Comparison of ENCODE assay signal across 14 mouse cellular contexts in genomic region chr9:108212426-108212825, GRCm38 (mm10). TPM values are rescaled to one million over a fixed set of nuclear protein-coding genes. Genes with fewer than 3 reads are reported as not detected.
DNase-seq lines count a peak whose midpoint lies in the region; ATAC-seq lines count a peak whose summit lies in the region.
"Had no signal": no experiment of that assay in that cellular context is flagged by ENCODE, and none has a peak within 500 bp of the region (broad histone marks: within the 10 kb centered on the region; RNA-seq: fewer than 3 reads in every experiment).

No protein-coding gene starts in this region.

- no peaks in the 10 kb centered on the region for H3K27me3 ChIP-seq in embryonic facial prominence, embryonic 14.5 days (replicated peaks; ENCODE audit: control insufficient read depth, insufficient read depth, low read length)
- no peaks in the 10 kb centered on the region for H3K27me3 ChIP-seq in embryonic facial prominence, embryonic 10.5 days (replicated peaks; ENCODE audit: low read depth, poor library complexity, severe bottlenecking)
- no peaks in the 10 kb centered on the region for H3K27me3 ChIP-seq in heart, embryonic 14.5 days (ENCODE audit: control insufficient read depth, insufficient read depth, low read length)
- no peaks in the 10 kb centered on the region for H3K27me3 ChIP-seq in midbrain, embryonic 10.5 days (ENCODE audit: low read depth, poor library complexity, severe bottlenecking)
- H3K27me3 ChIP-seq in midbrain, embryonic 16.5 days (ENCODE audit: control insufficient read depth, insufficient read depth, low read depth, low read length): no peaks in the 10 kb centered on the region
- no peaks in the 10 kb centered on the region for H3K27me3 ChIP-seq in midbrain, embryonic 14.5 days (ENCODE audit: control insufficient read depth, insufficient read depth, low read length)
- H3K27me3 ChIP-seq in kidney, embryonic 14.5 days (ENCODE audit: control insufficient read depth, insufficient read depth, low read length): no peaks in the 10 kb centered on the region
- H3K27me3 ChIP-seq: liver, embryonic 12.5 days had no signal

- H3K9ac ChIP-seq in embryonic facial prominence, embryonic 14.5 days (ENCODE audit: low read depth, low read length): no peak overlapping the region
- no peak overlapping the region for H3K9ac ChIP-seq in heart, embryonic 14.5 days (ENCODE audit: low read length)
- no peak overlapping the region for H3K9ac ChIP-seq in midbrain, embryonic 16.5 days (ENCODE audit: low read depth, low read length)
- H3K9ac ChIP-seq in midbrain, embryonic 14.5 days (replicated peaks; ENCODE audit: low read length): no peak overlapping the region
- no peak overlapping the region for H3K9ac ChIP-seq in kidney, embryonic 14.5 days (ENCODE audit: low read depth, low read length)
- H3K9ac ChIP-seq: liver, embryonic 12.5 days had no signal

- H3K9me3 ChIP-seq in embryonic facial prominence, embryonic 14.5 days (ENCODE audit: control insufficient read depth, low read length): no peaks in the 10 kb centered on the region
- no peaks in the 10 kb centered on the region for H3K9me3 ChIP-seq in embryonic facial prominence, embryonic 10.5 days
- no peaks in the 10 kb centered on the region for H3K9me3 ChIP-seq in heart, embryonic 14.5 days (ENCODE audit: control insufficient read depth, low read length)
- no peaks in the 10 kb centered on the region for H3K9me3 ChIP-seq in midbrain, embryonic 10.5 days (replicated peaks)
- H3K9me3 ChIP-seq in midbrain, embryonic 16.5 days (replicated peaks; ENCODE audit: control insufficient read depth, low read length, poor library complexity, severe bottlenecking): no peaks in the 10 kb centered on the region
- no peaks in the 10 kb centered on the region for H3K9me3 ChIP-seq in midbrain, embryonic 14.5 days (ENCODE audit: control insufficient read depth, low read length)
- no peaks in the 10 kb centered on the region for H3K9me3 ChIP-seq in kidney, embryonic 14.5 days (ENCODE audit: control insufficient read depth, low read length)
- H3K9me3 ChIP-seq: liver, embryonic 12.5 days had no signal

- no peak overlapping the region for H3K4me3 ChIP-seq in embryonic facial prominence, embryonic 14.5 days (ENCODE audit: low read depth, low read length)
- H3K4me3 ChIP-seq in embryonic facial prominence, embryonic 10.5 days: no peak overlapping the region
- H3K4me3 ChIP-seq in heart, embryonic 14.5 days (ENCODE audit: control insufficient read depth in 1 of 2, insufficient read depth in 1 of 2, low read depth in 1 of 2, low read length in 2 of 2): no peak overlapping the region
- H3K4me3 ChIP-seq in midbrain, embryonic 10.5 days: no peak overlapping the region
- H3K4me3 ChIP-seq in midbrain, embryonic 16.5 days (ENCODE audit: low read depth, low read length): no peak overlapping the region
- H3K4me3 ChIP-seq in midbrain, embryonic 14.5 days (replicated peaks; ENCODE audit: low read depth, low read length): no peak overlapping the region
- no peak overlapping the region for H3K4me3 ChIP-seq in kidney, embryonic 14.5 days (ENCODE audit: low read length)
- H3K4me3 ChIP-seq: erythroblast, embryonic 14.5 days; liver, embryonic 12.5 days had no signal

- H3K4me2 ChIP-seq in embryonic facial prominence, embryonic 14.5 days (ENCODE audit: low read depth, low read length): no peak overlapping the region
- H3K4me2 ChIP-seq in heart, embryonic 14.5 days (ENCODE audit: low read length): no peak overlapping the region
- no peak overlapping the region for H3K4me2 ChIP-seq in midbrain, embryonic 16.5 days (ENCODE audit: low read length)
- H3K4me2 ChIP-seq in midbrain, embryonic 14.5 days (ENCODE audit: low read length): no peak overlapping the region
- no peak overlapping the region for H3K4me2 ChIP-seq in kidney, embryonic 14.5 days (replicated peaks; ENCODE audit: low read depth, low read length)
- H3K4me2 ChIP-seq: liver, embryonic 12.5 days had no signal

- WGBS in embryonic facial prominence, embryonic 14.5 days: 85% methylated on average over 2 of the region's 2 CpGs
- 84% methylated on average over 2 of the region's 2 CpGs for WGBS in embryonic facial prominence, embryonic 10.5 days
- 57% methylated on average over 2 of the region's 2 CpGs for WGBS in heart, embryonic 14.5 days
- 84% methylated on average over 2 of the region's 2 CpGs for WGBS in midbrain, embryonic 10.5 days
- 73% methylated on average over 2 of the region's 2 CpGs for WGBS in midbrain, embryonic 16.5 days
- 69% methylated on average over 2 of the region's 2 CpGs for WGBS in midbrain, embryonic 14.5 days
- WGBS in kidney, embryonic 14.5 days: 66% methylated on average over 2 of the region's 2 CpGs

- peaks cover 3% of the 10 kb centered on the region for H3K4me1 ChIP-seq in embryonic facial prominence, embryonic 14.5 days (ENCODE audit: control insufficient read depth, insufficient read depth, low read length)
- H3K4me1 ChIP-seq in embryonic facial prominence, embryonic 10.5 days: peaks cover 18% of the 10 kb centered on the region
- peaks cover 10 to 26% of the 10 kb centered on the region in 2 experiments for H3K4me1 ChIP-seq in heart, embryonic 14.5 days (ENCODE audit: control insufficient read depth in 2 of 2, insufficient read depth in 2 of 2, low read length in 2 of 2)
- peaks cover 36% of the 10 kb centered on the region for H3K4me1 ChIP-seq in midbrain, embryonic 10.5 days
- peaks cover 17% of the 10 kb centered on the region for H3K4me1 ChIP-seq in midbrain, embryonic 16.5 days (ENCODE audit: control insufficient read depth, insufficient read depth, low read length)
- H3K4me1 ChIP-seq in midbrain, embryonic 14.5 days (ENCODE audit: control insufficient read depth, insufficient read depth, low read length): peaks cover 16% of the 10 kb centered on the region; the same call in 1 of the 2 replicates
- no peaks in the 10 kb centered on the region for H3K4me1 ChIP-seq in kidney, embryonic 14.5 days (ENCODE audit: control insufficient read depth, insufficient read depth, low read length)
- H3K4me1 ChIP-seq: liver, embryonic 12.5 days had no signal

- peaks cover 42% of the 10 kb centered on the region for H3K36me3 ChIP-seq in embryonic facial prominence, embryonic 14.5 days (ENCODE audit: control insufficient read depth, insufficient read depth, low read length)
- peaks cover 59% of the 10 kb centered on the region for H3K36me3 ChIP-seq in embryonic facial prominence, embryonic 10.5 days (replicated peaks)
- peaks cover 43% of the 10 kb centered on the region for H3K36me3 ChIP-seq in heart, embryonic 14.5 days (ENCODE audit: control insufficient read depth, insufficient read depth, low read length)
- H3K36me3 ChIP-seq in midbrain, embryonic 10.5 days: peaks cover 61% of the 10 kb centered on the region
- peaks cover 21% of the 10 kb centered on the region for H3K36me3 ChIP-seq in midbrain, embryonic 16.5 days (ENCODE audit: control insufficient read depth, insufficient read depth, low read length)
- H3K36me3 ChIP-seq in midbrain, embryonic 14.5 days (ENCODE audit: control insufficient read depth, insufficient read depth, low read length): peaks cover 34% of the 10 kb centered on the region
- H3K36me3 ChIP-seq in kidney, embryonic 14.5 days (ENCODE audit: control insufficient read depth, insufficient read depth, low read length): peaks cover 45% of the 10 kb centered on the region

- no peak for ATAC-seq in embryonic facial prominence, embryonic 14.5 days (ENCODE audit: low read depth)
- ATAC-seq in heart, embryonic 14.5 days (ENCODE audit: insufficient number of reproducible peaks, insufficient read depth, low FRiP score, low read depth): no peak
- no peak for ATAC-seq in midbrain, embryonic 16.5 days
- ATAC-seq in midbrain, embryonic 14.5 days (ENCODE audit: low FRiP score, low TSS enrichment): no peak
- no peak for ATAC-seq in kidney, embryonic 14.5 days (ENCODE audit: low FRiP score, low TSS enrichment)
- ATAC-seq: liver, embryonic 12.5 days had no signal

- intact Hi-C loops in heart, postnatal 25 days (cut with DNase I): loop anchor here (5.0 kb wide), 1 partner anchor 35 kb away; no protein-coding TSS in a partner anchor

- no peak for DNase-seq in embryonic facial prominence, embryonic 14.5 days (ENCODE audit: low spot score)
- no peak for DNase-seq in embryonic facial prominence, embryonic 10.5 days (ENCODE audit: low spot score)
- no peak for DNase-seq in heart, postnatal 25 days (ENCODE audit: low spot score)
- DNase-seq in midbrain, embryonic 10.5 days (ENCODE audit: low spot score): no peak
- no peak for DNase-seq in midbrain, embryonic 14.5 days
- DNase-seq: cerebellum, adult 9-10 months; kidney, adult 9 months; right cerebral cortex, adult 18-20 months; spleen, adult 18-20 months had no signal

- H3K27ac ChIP-seq in embryonic facial prominence, embryonic 14.5 days (replicated peaks; ENCODE audit: low read depth, low read length): peak overlapping the region; percentile 59; the same call in 1 of the 2 replicates
- H3K27ac ChIP-seq in embryonic facial prominence, embryonic 10.5 days (replicated peaks): no peak overlapping the region; the same call in 1 of the 2 replicates
- peak overlapping the region; percentile 23 to 52; a peak in 2 of 4 replicates for H3K27ac ChIP-seq in heart, embryonic 14.5 days (replicated peaks in 1 of 2; ENCODE audit: control insufficient read depth in 1 of 2, insufficient read depth in 1 of 2, low read depth in 2 of 2, low read length in 2 of 2)
- peak overlapping the region; percentile 91 for H3K27ac ChIP-seq in midbrain, embryonic 10.5 days (replicated peaks)
- no peak overlapping the region for H3K27ac ChIP-seq in midbrain, embryonic 16.5 days (ENCODE audit: low read length)
- peak overlapping the region; percentile 76 for H3K27ac ChIP-seq in midbrain, embryonic 14.5 days (replicated peaks; ENCODE audit: low read depth, low read length)
- H3K27ac ChIP-seq in kidney, embryonic 14.5 days (ENCODE audit: low read depth, low read length): no peak overlapping the region
- H3K27ac ChIP-seq: liver, embryonic 12.5 days had no signal

RNA-seq across cellular contexts. Expression of gene Bsn, which starts 22.2 kb away (rescaled TPM):
- 1.1 TPM in 2 replicates for polyA plus RNA-seq in embryonic facial prominence, embryonic 14.5 days (2014; fragmentation: Nextera tagmentation; extraction: Ambion mirVana)
- polyA plus RNA-seq in embryonic facial prominence, embryonic 10.5 days (2016; fragmentation: Nextera tagmentation; extraction: Ambion mirVana): 1.4 and 1.7 TPM in 2 replicates
- 0.09 and 0.16 TPM in 2 replicates for polyA plus RNA-seq in heart, embryonic 14.5 days (2014; fragmentation: Nextera tagmentation; extraction: Ambion mirVana)
- total RNA-seq in heart, postnatal 25 days (2021): under 1 TPM; 0.03 TPM
- 1.1 and 1.7 TPM in 2 replicates for polyA plus RNA-seq in midbrain, embryonic 10.5 days (2016; fragmentation: Nextera tagmentation; extraction: Ambion mirVana)
- polyA plus RNA-seq in midbrain, embryonic 16.5 days (2015; fragmentation: Nextera tagmentation; extraction: Ambion mirVana): 8.6 and 10.1 TPM in 2 replicates
- polyA plus RNA-seq in midbrain, embryonic 14.5 days (2014; fragmentation: Nextera tagmentation; extraction: Ambion mirVana): 14.2 and 14.7 TPM in 2 replicates
- polyA plus RNA-seq in kidney, embryonic 14.5 days (2014; fragmentation: Nextera tagmentation; extraction: Ambion mirVana): 0.76 and 0.77 TPM in 2 replicates

RNA-seq across cellular contexts. Expression of gene Dag1, which starts 51.3 kb away (rescaled TPM):
- 101 and 107 TPM in 2 replicates for polyA plus RNA-seq in embryonic facial prominence, embryonic 14.5 days (2014; fragmentation: Nextera tagmentation; extraction: Ambion mirVana)
- polyA plus RNA-seq in embryonic facial prominence, embryonic 10.5 days (2016; fragmentation: Nextera tagmentation; extraction: Ambion mirVana): 70.1 and 73.9 TPM in 2 replicates
- polyA plus RNA-seq in heart, embryonic 14.5 days (2014; fragmentation: Nextera tagmentation; extraction: Ambion mirVana): 143 and 146 TPM in 2 replicates
- 100 to 1,000 TPM; 328 to 348 TPM for total RNA-seq in heart, postnatal 25 days (2021)
- polyA plus RNA-seq in midbrain, embryonic 10.5 days (2016; fragmentation: Nextera tagmentation; extraction: Ambion mirVana): 71.1 and 77.0 TPM in 2 replicates
- polyA plus RNA-seq in midbrain, embryonic 16.5 days (2015; fragmentation: Nextera tagmentation; extraction: Ambion mirVana): 67.9 and 79.5 TPM in 2 replicates
- polyA plus RNA-seq in midbrain, embryonic 14.5 days (2014; fragmentation: Nextera tagmentation; extraction: Ambion mirVana): 49.3 and 64.2 TPM in 2 replicates
- 60.7 and 129 TPM in 2 replicates for polyA plus RNA-seq in kidney, embryonic 14.5 days (2014; fragmentation: Nextera tagmentation; extraction: Ambion mirVana)

Comparison
In these comparisons a context has a peak if more than half of its experiments do, and no peak if none do; other contexts are left out.
1. H3K27ac ChIP-seq: peak in embryonic facial prominence, embryonic 14.5 days (single experiment), heart, embryonic 14.5 days (2 of 2), midbrain, embryonic 10.5 days (single experiment) and midbrain, embryonic 14.5 days (single experiment); none in embryonic facial prominence, embryonic 10.5 days (single experiment), midbrain, embryonic 16.5 days (single experiment) and kidney, embryonic 14.5 days (single experiment).